12 mouse cellular contexts compared by ENCODE assay signal in the genomic region with DNA sequence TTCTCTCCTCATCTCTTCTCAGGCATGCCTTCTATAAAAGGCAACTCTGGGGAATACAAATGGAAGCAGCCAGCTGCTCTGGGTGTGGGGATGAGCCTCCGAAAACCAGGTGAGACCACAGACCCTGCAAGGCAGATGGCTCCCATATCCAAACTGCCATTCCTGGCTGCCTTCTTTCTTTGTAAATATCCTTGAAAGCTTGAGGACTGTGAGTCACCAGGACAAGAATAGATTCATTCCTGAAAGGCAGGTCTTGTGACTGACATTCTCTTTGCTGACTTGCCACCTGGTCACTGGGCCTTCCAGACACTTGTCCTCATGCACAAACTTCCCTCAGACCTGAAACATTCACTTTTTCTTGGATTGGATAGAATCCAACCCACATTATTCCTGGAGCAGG.
DNase-seq lines count a peak whose midpoint lies in the region.
"Had no signal": no experiment of that assay in that cellular context is flagged by ENCODE, and none has a peak within 500 bp of the region (broad histone marks: within the 10 kb centered on the region; RNA-seq: fewer than 3 reads in every experiment).

No protein-coding gene starts in this region.

- peak; percentile 5 to 62 for DNase-seq in adrenal gland, adult (ENCODE audit: inconsistent age in 2 of 2, low spot score in 1 of 2)
- DNase-seq in adrenal gland, postnatal 4 days (ENCODE audit: low spot score in 2 of 2) = no peak
- DNase-seq in layer of hippocampus, adult 11-12 months (ENCODE audit: low spot score) = peak; percentile 38
- no peak for DNase-seq in layer of hippocampus, postnatal 36 days
- peak; percentile 49 to 82 for DNase-seq in frontal cortex, postnatal 36 days (ENCODE audit: low spot score in 2 of 2)
- peak; percentile 62 to 71 for DNase-seq in left cerebral cortex, postnatal 36 days (ENCODE audit: low spot score in 2 of 2)
- no peak for DNase-seq in urinary bladder, postnatal 10 days (ENCODE audit: low spot score)
- DNase-seq in thymus, postnatal 4 days = no peak
- DNase-seq: cerebellum, adult 11-12 months; gastrocnemius, postnatal 10 days; kidney, adult 2 months; lung, adult 2 months had no signal

- intact Hi-C loops in left cerebral cortex, postnatal 36 days (cut with DNase I) = no loop called here

Comparison
In these comparisons a context has a peak if more than half of its experiments do, and no peak if none do; other contexts are left out.
1. DNase-seq: peak in adrenal gland, adult (2 of 2), layer of hippocampus, adult 11-12 months (single experiment), frontal cortex, postnatal 36 days (2 of 2) and left cerebral cortex, postnatal 36 days (2 of 2); none in adrenal gland, postnatal 4 days (0 of 2), layer of hippocampus, postnatal 36 days (0 of 2), urinary bladder, postnatal 10 days (single experiment) and thymus, postnatal 4 days (single experiment).